Mouse (Mus musculus): ENCODE measurements around the gene Gdf10.

DNA sequence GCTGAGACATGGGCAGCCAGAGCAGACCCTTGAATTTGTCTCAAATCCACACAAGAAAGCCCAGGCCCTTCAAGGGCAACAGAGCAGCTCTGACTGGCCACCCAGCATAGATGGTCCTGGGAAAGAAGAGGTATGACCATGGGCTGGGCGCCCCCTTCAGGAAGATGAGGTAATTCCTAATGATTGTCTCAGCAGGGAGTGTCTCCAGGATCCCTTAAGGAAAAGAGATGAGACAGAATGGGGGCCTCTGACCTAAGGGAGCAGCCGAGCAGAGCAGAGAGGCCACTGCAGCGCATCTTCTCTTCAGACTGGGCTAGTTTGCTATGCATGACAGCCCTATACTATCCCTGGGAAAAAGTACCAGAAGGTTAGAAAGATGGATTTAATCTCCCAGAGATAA is 9.7 kb upstream of the Gdf10 start:
- TF ChIP-seq CTCF (IDR thresholded peaks at IDR 0.05; ENCODE audit: insufficient read depth, low read depth, low read length) (no peak), POLR2A (IDR thresholded peaks at IDR 0.05; ENCODE audit: insufficient read depth, low read depth, low read length) (no peak)
